Mouse (Mus musculus) kidney, adult 2 months (tissue): ENCODE data around the gene Trappc10. TPM values are rescaled to one million over a fixed set of nuclear protein-coding genes. Genes with fewer than 3 reads are reported as not detected.

Experiments used
- DNase-seq: peaks from one replicate; pipeline ENCODE4 v3.0.0; 2021
- H3K27ac ChIP-seq: fragments of 200-500 bp; 2 replicates; pipeline ENCODE4 v1.5.1; 2012; ENCODE audit warnings: low read depth, low read length, control low read depth, inconsistent platforms; ENCODE audit not compliant: insufficient read depth
- H3K27me3 ChIP-seq: fragments of 200-500 bp; replicated peaks from 2 replicates; pipeline ENCODE4 v1.6.1; 2012; ENCODE audit warnings: mild to moderate bottlenecking, moderate library complexity, low read length, inconsistent platforms; ENCODE audit not compliant: control insufficient read depth, insufficient read depth
- H3K36me3 ChIP-seq: fragments of 200-500 bp; 2 replicates; pipeline ENCODE4 v1.6.1; 2012; ENCODE audit warnings: mild to moderate bottlenecking, moderate library complexity, low read length, inconsistent platforms; ENCODE audit not compliant: control insufficient read depth, insufficient read depth
- H3K4me1 ChIP-seq: fragments of 200-500 bp; 2 replicates; pipeline ENCODE4 v1.6.1; 2011; ENCODE audit warnings: low read length; ENCODE audit not compliant: control insufficient read depth, insufficient read depth
- H3K4me3 ChIP-seq: fragments of 200-500 bp; 2 replicates; pipeline ENCODE4 v1.5.1; 2011; ENCODE audit warnings: mild to moderate bottlenecking, low read depth, low read length, control low read depth; ENCODE audit not compliant: insufficient read depth
- CTCF ChIP-seq: fragments of 200-500 bp; conservative IDR thresholded peaks from 2 replicates; pipeline ENCODE4 v1.5.1; 2011; ENCODE audit warnings: low read depth, mild to moderate bottlenecking, control low read depth, low read length, moderate library complexity, mixed read lengths; ENCODE audit not compliant: insufficient read depth, insufficient read length
- POLR2A ChIP-seq: fragments of 200-500 bp; IDR thresholded peaks from one replicate; pipeline ENCODE4 v1.6.1; 2011; ENCODE audit warnings: low read depth, low read length, control low read depth
- WGBS: fragments of 180-500 bp; shearing (Covaris S2); methylation state at CpG from one replicate; pipeline ENCODE4 v1.1.7; 2018; 5-methylcytosine and 5-hydroxymethylcytosine counted together
- polyA plus RNA-seq: library from polyadenylated mRNA; depleted of rRNA; stranded (reverse); fragments of >200 nt; gene quantifications from 2 replicates; pipeline ENCODE4 v1.2.3, GENCODE M21; 2012

Trappc10 gene
- polyA plus RNA-seq, 1 experiment, result 45.0 TPM

- Histone ChIP-seq H3K27ac (no peak overlapping the region), H3K36me3 (no peaks in the 10 kb centered on the region), H3K4me1 (peaks cover 12% of the 10 kb centered on the region; the same call in 1 of the 2 replicates), H3K4me3 (no peak overlapping the region), H3K27me3 (no peaks in the 10 kb centered on the region)
- DNase-seq, result no peak
- 75% methylated on average over 6 of the region's 6 CpGs for WGBS
- no peak for TF ChIP-seq CTCF
- no peak for TF ChIP-seq POLR2A
Measured at GRCm38 (mm10) chr10:78156926-78157325, 87.5 kb downstream of the Trappc10 start.

GRCm38 (mm10) chr10:78148834-78149766, 95.3 kb downstream of the Trappc10 start:
- no peak for DNase-seq
- H3K27ac ChIP-seq, result peak overlapping the region; percentile 21; the same call in 1 of the 2 replicates
- no peaks in the 10 kb centered on the region for H3K36me3 ChIP-seq
- H3K27me3 ChIP-seq, result no peaks in the 10 kb centered on the region
- H3K4me3 ChIP-seq, result no peak overlapping the region
- 46% methylated on average over 10 of the region's 10 CpGs for WGBS
- TF ChIP-seq CTCF, result no peak
- TF ChIP-seq POLR2A, result no peak
- H3K4me1 ChIP-seq, result peaks cover 7% of the 10 kb centered on the region

GRCm38 (mm10) chr10:78147908-78148441, 96.5 kb downstream of the Trappc10 start:
- Histone ChIP-seq H3K27ac (no peak overlapping the region), H3K4me1 (peaks cover 11% of the 10 kb centered on the region), H3K27me3 (no peaks in the 10 kb centered on the region), H3K4me3 (no peak overlapping the region), H3K36me3 (no peaks in the 10 kb centered on the region)
- TF ChIP-seq POLR2A (no peak), CTCF (no peak)
- DNase-seq, result no peak
- WGBS, result 76% methylated on average over 4 of the region's 4 CpGs

DNA sequence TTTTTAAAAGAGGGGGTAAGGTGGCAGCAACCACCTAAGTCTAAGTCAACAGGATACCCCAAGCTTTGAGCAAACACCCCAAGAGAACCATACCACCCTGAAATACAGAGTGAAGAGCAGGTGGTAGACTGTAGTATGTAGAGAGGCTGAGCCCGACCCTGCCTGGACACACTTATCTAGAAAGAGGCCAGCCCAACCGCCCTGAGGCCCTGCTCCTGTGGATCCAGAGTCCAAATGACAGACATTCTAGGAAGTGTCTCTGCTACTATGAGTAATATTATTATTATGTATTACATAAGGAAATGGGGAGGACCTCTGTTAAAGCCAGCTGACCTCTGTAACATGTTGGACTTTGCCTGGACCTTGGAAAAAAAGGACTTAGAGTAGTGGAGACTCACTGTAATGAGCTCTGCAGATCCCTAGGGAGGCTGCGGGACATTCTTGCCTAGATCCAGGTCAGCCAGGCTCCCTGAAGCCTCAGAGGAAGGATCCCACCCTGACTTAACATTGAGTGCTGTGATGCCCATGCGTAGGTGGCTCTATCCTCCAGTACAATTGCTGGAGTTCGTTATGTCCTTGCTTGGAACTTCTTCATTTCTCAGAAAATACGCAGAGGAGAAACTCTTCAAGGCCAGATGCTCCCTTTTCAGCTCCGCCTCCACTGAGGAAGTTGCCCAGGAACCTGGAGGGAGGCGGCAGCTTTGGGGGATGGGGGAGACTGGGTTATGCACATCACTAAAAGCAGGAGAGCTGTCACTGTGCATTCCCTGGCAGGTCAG, 100.5 kb downstream of the Trappc10 start:
- peak overlapping the region; percentile 81 for H3K27ac ChIP-seq
- 40% methylated on average over 8 of the region's 8 CpGs for WGBS
- peaks cover 11% of the 10 kb centered on the region for H3K4me1 ChIP-seq
- TF ChIP-seq CTCF, result no peak
- TF ChIP-seq POLR2A, result no peak
- H3K27me3 ChIP-seq, result no peaks in the 10 kb centered on the region
- H3K4me3 ChIP-seq, result no peak overlapping the region
- no peaks in the 10 kb centered on the region for H3K36me3 ChIP-seq
- peak; percentile 81 for DNase-seq

GRCm38 (mm10) chr10:78140843-78141242, 103.6 kb downstream of the Trappc10 start:
- 82% methylated on average over 3 of the region's 3 CpGs for WGBS
- Histone ChIP-seq H3K27me3 (no peaks in the 10 kb centered on the region), H3K36me3 (no peaks in the 10 kb centered on the region), H3K4me3 (no peak overlapping the region), H3K4me1 (peaks cover 11% of the 10 kb centered on the region), H3K27ac (no peak overlapping the region)
- TF ChIP-seq CTCF (no peak), POLR2A (no peak)
- DNase-seq, result no peak

DNA sequence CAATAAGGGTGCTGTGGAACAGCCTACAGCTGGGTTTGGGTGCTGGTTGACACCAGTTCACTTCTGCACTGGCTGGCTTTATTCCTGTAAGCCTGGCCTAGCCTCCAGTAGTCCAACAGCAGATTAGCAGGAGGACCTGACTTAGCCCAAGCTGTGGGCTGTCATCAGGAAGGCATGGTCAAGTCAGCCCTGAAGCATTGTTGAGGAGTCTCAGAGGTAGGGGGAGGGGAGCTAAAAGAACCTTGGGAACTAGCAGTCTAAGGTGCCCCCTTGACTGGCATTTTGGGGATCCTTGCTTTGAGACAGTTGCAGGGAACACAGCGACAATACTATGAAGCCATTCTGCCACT, 104.2 kb downstream of the Trappc10 start:
- H3K36me3 ChIP-seq, result no peaks in the 10 kb centered on the region
- 93% methylated on average over 1 of the region's 1 CpGs for WGBS
- peaks cover 15% of the 10 kb centered on the region for H3K4me1 ChIP-seq
- no peaks in the 10 kb centered on the region for H3K27me3 ChIP-seq
- TF ChIP-seq POLR2A, result no peak
- TF ChIP-seq CTCF, result no peak
- H3K4me3 ChIP-seq, result no peak overlapping the region
- DNase-seq, result no peak
- no peak overlapping the region for H3K27ac ChIP-seq
